Mouse (Mus musculus): Measurements from ENCODE around the gene Vamp9. TPM values are rescaled to one million over a fixed set of nuclear protein-coding genes. Genes with fewer than 3 reads are reported as not detected.

Vamp9 gene
- polyA plus RNA-seq, 1 experiment = not detected

GRCm38 (mm10) chr5:99868286-99868685, 37.8 kb upstream of the Vamp9 start:
- Histone ChIP-seq H3K27me3 (ENCODE audit: control insufficient read depth, insufficient read depth, low read length) (no peaks in the 10 kb centered on the region), H3K36me3 (ENCODE audit: control insufficient read depth, insufficient read depth, low read length) (no peaks in the 10 kb centered on the region), H3K4me3 (ENCODE audit: control insufficient read depth, insufficient read depth, low read length) (no peak overlapping the region), H3K4me1 (replicated peaks; ENCODE audit: control insufficient read depth, insufficient read depth, low read length) (peaks cover 8% of the 10 kb centered on the region; the same call in 1 of the 2 replicates), H3K27ac (ENCODE audit: control insufficient read depth, insufficient read depth, low read length) (no peak overlapping the region)
- no peak for TF ChIP-seq CTCF (IDR thresholded peaks at IDR 0.05; ENCODE audit: borderline replicate concordance, control insufficient read depth, extremely low read depth, insufficient read depth, low read length, poor library complexity)
- no peak for TF ChIP-seq POLR2A (IDR thresholded peaks at IDR 0.05; ENCODE audit: control insufficient read depth, extremely low read depth, insufficient read depth, low read length, poor library complexity)
- no peak for DNase-seq
- 95% methylated on average over 17 of the region's 17 CpGs for WGBS

DNA sequence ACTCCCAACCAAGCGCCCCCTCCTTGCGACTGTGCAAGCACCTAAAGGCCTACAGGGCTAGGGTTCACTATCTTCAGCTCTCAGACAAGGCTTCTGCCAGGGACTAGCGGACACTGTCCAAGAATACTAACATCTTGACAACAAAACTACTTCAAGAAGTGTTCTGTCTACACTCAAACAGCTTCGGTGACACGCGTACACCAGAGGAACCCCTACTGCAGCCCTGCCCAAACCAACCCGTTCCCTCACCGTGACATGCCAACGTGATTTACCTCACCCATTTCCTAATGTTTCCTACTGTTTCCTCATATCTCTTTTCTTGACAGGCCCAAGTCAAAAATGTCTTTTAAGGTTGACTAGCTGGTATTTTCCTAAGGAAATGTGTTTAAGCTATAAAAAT, 37.1 kb upstream of the Vamp9 start:
- Histone ChIP-seq H3K4me1 (replicated peaks; ENCODE audit: control insufficient read depth, insufficient read depth, low read length) (peaks cover 3% of the 10 kb centered on the region; the same call in 1 of the 2 replicates), H3K4me3 (ENCODE audit: control insufficient read depth, insufficient read depth, low read length) (no peak overlapping the region), H3K36me3 (ENCODE audit: control insufficient read depth, insufficient read depth, low read length) (no peaks in the 10 kb centered on the region), H3K27me3 (ENCODE audit: control insufficient read depth, insufficient read depth, low read length) (no peaks in the 10 kb centered on the region), H3K27ac (ENCODE audit: control insufficient read depth, insufficient read depth, low read length) (no peak overlapping the region)
- DNase-seq = no peak
- WGBS = 40% methylated on average over 9 of the region's 9 CpGs
- TF ChIP-seq POLR2A (IDR thresholded peaks at IDR 0.05; ENCODE audit: control insufficient read depth, extremely low read depth, insufficient read depth, low read length, poor library complexity) (no peak), CTCF (IDR thresholded peaks at IDR 0.05; ENCODE audit: borderline replicate concordance, control insufficient read depth, extremely low read depth, insufficient read depth, low read length, poor library complexity) (no peak)

- H3K36me3 ChIP-seq (ENCODE audit: control insufficient read depth, insufficient read depth, low read length) = no peaks in the 10 kb centered on the region
- H3K27ac ChIP-seq (ENCODE audit: control insufficient read depth, insufficient read depth, low read length) = no peak overlapping the region
- H3K4me1 ChIP-seq (replicated peaks; ENCODE audit: control insufficient read depth, insufficient read depth, low read length) = no peaks in the 10 kb centered on the region
- H3K27me3 ChIP-seq (ENCODE audit: control insufficient read depth, insufficient read depth, low read length) = no peaks in the 10 kb centered on the region
- TF ChIP-seq CTCF (IDR thresholded peaks at IDR 0.05; ENCODE audit: borderline replicate concordance, control insufficient read depth, extremely low read depth, insufficient read depth, low read length, poor library complexity) (no peak), POLR2A (IDR thresholded peaks at IDR 0.05; ENCODE audit: control insufficient read depth, extremely low read depth, insufficient read depth, low read length, poor library complexity) (no peak)
- H3K4me3 ChIP-seq (ENCODE audit: control insufficient read depth, insufficient read depth, low read length) = no peak overlapping the region
- no peak for DNase-seq
- WGBS = 91% methylated on average over 9 of the region's 9 CpGs
Observed at GRCm38 (mm10) chr5:99877565-99877964, 28.5 kb upstream of the Vamp9 start.

GRCm38 (mm10) chr5:99882441-99882840, 23.6 kb upstream of the Vamp9 start:
- no peaks in the 10 kb centered on the region for H3K36me3 ChIP-seq (ENCODE audit: control insufficient read depth, insufficient read depth, low read length)
- H3K4me1 ChIP-seq (replicated peaks; ENCODE audit: control insufficient read depth, insufficient read depth, low read length) = no peaks in the 10 kb centered on the region
- TF ChIP-seq POLR2A (IDR thresholded peaks at IDR 0.05; ENCODE audit: control insufficient read depth, extremely low read depth, insufficient read depth, low read length, poor library complexity) (no peak), CTCF (IDR thresholded peaks at IDR 0.05; ENCODE audit: borderline replicate concordance, control insufficient read depth, extremely low read depth, insufficient read depth, low read length, poor library complexity) (no peak)
- no peak for DNase-seq
- 95% methylated on average over 3 of the region's 3 CpGs for WGBS
- no peak overlapping the region for H3K27ac ChIP-seq (ENCODE audit: control insufficient read depth, insufficient read depth, low read length)
- no peak overlapping the region for H3K4me3 ChIP-seq (ENCODE audit: control insufficient read depth, insufficient read depth, low read length)
- no peaks in the 10 kb centered on the region for H3K27me3 ChIP-seq (ENCODE audit: control insufficient read depth, insufficient read depth, low read length)

DNA sequence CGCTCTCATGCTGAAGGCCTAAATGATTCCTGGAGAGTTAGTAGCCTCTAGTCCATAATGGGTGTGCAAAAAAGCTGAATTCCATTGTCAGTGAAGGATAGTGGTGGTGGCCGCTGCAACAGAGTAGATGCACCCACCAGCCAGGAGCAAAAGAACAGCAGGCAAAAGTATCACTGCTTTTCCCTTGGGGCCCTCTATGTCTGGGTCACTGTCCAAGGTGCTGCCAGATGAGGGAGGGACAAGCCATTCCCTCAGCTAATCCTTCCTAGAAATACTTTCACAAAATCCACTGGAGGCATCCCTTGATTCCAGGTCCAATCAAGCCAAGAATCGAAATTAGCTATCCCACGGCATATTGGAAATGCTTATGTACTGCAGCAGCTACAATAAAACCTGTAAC, 22.0 kb upstream of the Vamp9 start:
- Histone ChIP-seq H3K27me3 (ENCODE audit: control insufficient read depth, insufficient read depth, low read length) (no peaks in the 10 kb centered on the region), H3K4me1 (replicated peaks; ENCODE audit: control insufficient read depth, insufficient read depth, low read length) (no peaks in the 10 kb centered on the region), H3K27ac (ENCODE audit: control insufficient read depth, insufficient read depth, low read length) (no peak overlapping the region), H3K4me3 (ENCODE audit: control insufficient read depth, insufficient read depth, low read length) (no peak overlapping the region), H3K36me3 (ENCODE audit: control insufficient read depth, insufficient read depth, low read length) (no peaks in the 10 kb centered on the region)
- WGBS = 97% methylated on average over 4 of the region's 4 CpGs
- DNase-seq = no peak
- TF ChIP-seq CTCF (IDR thresholded peaks at IDR 0.05; ENCODE audit: borderline replicate concordance, control insufficient read depth, extremely low read depth, insufficient read depth, low read length, poor library complexity) = no peak
- no peak for TF ChIP-seq POLR2A (IDR thresholded peaks at IDR 0.05; ENCODE audit: control insufficient read depth, extremely low read depth, insufficient read depth, low read length, poor library complexity)

DNA sequence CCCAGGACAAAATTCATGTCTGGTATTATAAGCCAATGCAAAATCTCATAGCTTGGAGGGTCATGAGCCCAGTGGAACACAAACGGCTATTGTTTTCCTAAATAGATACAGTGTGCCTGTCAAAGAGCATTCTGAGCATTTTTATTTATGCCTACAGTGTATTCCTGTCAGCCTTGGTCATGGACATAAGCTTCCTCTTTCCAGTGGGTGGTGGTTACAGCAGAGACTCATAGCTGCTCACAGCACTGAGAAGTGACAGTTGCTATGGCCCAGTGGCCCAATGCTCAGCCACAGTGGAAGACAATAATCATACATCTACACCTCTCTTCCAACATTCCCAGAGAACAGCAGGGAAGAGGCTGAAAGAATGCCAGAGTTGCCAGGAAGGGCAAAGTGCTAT, 18.9 kb upstream of the Vamp9 start:
- no peak overlapping the region for H3K27ac ChIP-seq (ENCODE audit: control insufficient read depth, insufficient read depth, low read length)
- no peaks in the 10 kb centered on the region for H3K27me3 ChIP-seq (ENCODE audit: control insufficient read depth, insufficient read depth, low read length)
- TF ChIP-seq POLR2A (IDR thresholded peaks at IDR 0.05; ENCODE audit: control insufficient read depth, extremely low read depth, insufficient read depth, low read length, poor library complexity) (no peak), CTCF (IDR thresholded peaks at IDR 0.05; ENCODE audit: borderline replicate concordance, control insufficient read depth, extremely low read depth, insufficient read depth, low read length, poor library complexity) (no peak)
- no peak overlapping the region for H3K4me3 ChIP-seq (ENCODE audit: control insufficient read depth, insufficient read depth, low read length)
- DNase-seq = no peak
- no peaks in the 10 kb centered on the region for H3K4me1 ChIP-seq (replicated peaks; ENCODE audit: control insufficient read depth, insufficient read depth, low read length)
- H3K36me3 ChIP-seq (ENCODE audit: control insufficient read depth, insufficient read depth, low read length) = no peaks in the 10 kb centered on the region
- 40% methylated on average over 1 of the region's 1 CpGs for WGBS

All from thymus, adult 2 months (tissue).